Mouse (Mus musculus) Muller cell, postnatal 12 days (primary cell): ENCODE results near the gene Poldip2.
"Not testable (repeated sequence)": the region's sequence is repeated elsewhere in the genome, so short reads cannot be mapped to it uniquely, and the experiment has no call there.

Source experiments
- DNase-seq: peaks from one replicate; pipeline ENCODE4 v3.0.0-alpha.2; 2015; ENCODE audit errors: inconsistent ontology term

The Poldip2 gene

GRCm38 (mm10) chr11:78501529-78501928 is 10.5 kb upstream of the Poldip2 start:
- no peak for DNase-seq

DNA sequence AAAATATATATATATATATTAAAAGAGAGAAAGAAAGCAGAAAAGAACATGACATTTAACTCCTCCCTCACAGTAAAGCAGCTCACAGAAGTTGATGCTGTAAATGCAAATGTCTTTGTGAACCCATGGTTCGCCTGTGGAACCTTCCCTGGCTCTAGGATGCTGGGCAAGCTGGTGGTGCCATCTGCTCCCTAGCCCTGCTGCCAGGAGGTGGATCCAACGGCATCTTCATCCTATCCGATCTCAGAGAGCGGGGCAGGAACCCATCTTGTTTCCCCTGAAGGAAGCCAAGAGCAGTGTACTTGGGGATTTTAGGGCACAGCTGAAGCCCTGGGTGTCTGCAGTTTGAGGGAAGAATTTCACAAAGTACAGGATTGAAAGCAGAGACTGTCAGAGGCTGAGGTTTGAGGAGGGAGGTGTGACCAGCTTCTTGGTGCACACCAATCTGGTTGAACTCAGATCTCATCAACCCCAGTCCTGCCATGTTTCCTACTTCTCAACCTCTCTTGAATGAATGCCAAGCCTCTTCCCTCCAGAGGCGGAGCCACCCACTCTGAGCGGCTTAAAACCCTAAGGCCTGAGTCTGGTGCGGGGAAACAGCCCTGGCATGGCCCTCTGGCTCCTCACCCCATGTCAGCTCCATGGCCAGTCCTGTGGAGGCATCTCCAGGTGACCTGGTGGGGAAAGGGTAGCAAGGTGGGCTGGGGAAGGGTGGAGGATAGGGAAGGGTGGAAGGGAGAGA is 8.9 kb upstream of the Poldip2 start, which contains the start of gene Sebox:
Sebox (plus strand) TSS at position 539 of the 742 bp plus-strand sequence.
- DNase-seq: no peak

DNA sequence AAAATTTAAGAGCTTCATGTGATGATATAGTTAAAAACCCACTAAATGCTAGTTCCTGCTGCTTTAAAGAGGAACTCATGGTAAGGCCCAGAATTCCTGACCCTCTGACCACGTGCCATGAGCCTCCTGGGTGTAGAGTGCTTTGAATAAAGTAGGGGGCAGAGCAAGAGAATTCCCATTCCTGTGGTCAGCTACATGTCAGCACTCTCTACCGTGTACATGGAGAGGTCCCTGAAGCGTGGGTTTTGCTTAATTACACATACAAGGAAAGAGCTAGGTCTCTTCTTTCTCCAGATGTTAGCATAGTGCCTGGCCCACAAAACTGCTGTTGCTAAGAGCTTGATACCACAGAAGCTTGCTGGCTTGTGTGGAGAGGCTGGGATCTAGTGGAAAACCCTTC is 6.6 kb upstream of the Poldip2 start:
- no peak for DNase-seq

DNA sequence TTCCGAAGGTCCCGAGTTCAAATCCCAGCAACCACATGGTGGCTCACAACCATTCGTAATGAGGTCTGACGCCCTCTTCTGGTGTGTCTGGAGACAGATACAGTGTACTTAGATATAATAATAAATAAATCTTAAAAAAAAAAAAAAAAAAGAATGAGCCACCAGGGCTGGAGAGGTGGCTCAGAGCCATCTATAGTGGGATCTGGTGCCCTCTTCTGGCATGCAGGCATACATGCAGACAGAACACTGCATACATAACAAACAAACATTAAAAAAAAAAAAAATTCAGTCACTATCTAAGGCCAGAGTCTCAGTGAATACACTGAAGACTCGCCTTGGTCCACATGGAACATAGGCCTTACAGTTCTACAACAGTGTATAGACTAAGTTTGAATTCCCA is 2.8 kb upstream of the Poldip2 start:
- DNase-seq: no peak

- DNase-seq: no peak
These were observed 1.3 kb downstream of the Poldip2 start for GRCm38 (mm10) chr11:78513106-78513790.

DNA sequence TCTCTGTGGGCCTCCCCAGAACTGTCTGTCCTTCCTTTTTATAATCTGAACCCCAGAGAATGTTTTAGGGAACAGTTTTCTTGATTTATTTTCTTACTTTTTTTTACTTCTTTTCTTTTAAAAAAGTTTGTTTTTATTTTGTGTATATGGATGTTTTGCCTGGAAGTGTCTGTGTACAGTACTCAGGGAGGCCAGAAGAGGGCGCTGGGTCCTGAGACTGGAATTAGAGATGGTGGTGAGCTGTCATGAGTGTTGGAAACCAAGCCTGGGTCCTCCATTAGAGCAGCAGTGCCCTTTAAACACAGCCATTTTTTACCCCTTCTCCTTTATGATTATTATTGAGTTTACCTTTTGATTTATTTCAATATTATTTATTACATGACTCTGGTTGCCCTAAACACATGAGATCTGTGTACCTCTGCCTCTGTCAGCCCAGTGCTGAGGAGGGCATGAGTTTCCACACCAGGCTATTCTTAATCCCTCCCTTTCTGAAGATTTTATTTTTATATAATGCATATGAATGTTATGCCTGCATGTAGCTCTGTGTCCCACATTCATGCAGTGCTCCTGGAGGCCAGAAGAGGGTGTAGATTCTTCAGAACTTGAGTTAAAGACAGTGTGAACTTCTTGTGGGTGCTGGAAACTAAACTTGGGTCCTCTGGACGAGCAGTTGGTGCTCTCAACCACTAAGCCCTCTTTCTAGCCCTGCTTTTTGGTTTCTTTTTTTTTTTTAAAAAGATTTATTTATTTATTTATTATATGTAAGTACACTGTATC is 3.7 kb downstream of the Poldip2 start:
- DNase-seq: no peak

GRCm38 (mm10) chr11:78518931-78519330 is 6.9 kb downstream of the Poldip2 start:
- DNase-seq: no peak

DNA sequence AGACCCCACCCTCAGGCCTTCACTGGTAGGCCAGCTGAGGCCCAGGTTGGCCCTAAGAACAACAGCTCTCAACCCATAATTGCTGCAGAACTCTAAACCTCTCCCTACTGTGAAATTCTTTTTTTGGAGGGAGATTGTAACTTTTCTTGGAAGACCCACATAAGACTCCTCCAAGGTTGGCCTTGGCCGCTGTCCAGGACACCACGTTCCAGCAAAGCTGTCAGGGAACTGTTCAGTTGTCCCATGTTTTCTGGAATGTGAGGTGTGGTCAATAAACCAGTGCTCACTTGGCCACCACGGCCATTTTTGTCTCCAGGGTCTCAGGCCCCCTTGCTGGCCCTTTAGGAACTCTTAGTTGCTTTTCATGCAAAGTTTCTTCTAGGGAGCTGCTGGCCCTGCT is 9.9 kb downstream of the Poldip2 start:
- no peak for DNase-seq

- DNase-seq: peak; percentile 73
These were observed 10.5 kb downstream of the Poldip2 start for GRCm38 (mm10) chr11:78522481-78522997.

GRCm38 (mm10) chr11:78523241-78523955 is 11.4 kb downstream of the Poldip2 start:
- peak; percentile 63 for DNase-seq

DNA sequence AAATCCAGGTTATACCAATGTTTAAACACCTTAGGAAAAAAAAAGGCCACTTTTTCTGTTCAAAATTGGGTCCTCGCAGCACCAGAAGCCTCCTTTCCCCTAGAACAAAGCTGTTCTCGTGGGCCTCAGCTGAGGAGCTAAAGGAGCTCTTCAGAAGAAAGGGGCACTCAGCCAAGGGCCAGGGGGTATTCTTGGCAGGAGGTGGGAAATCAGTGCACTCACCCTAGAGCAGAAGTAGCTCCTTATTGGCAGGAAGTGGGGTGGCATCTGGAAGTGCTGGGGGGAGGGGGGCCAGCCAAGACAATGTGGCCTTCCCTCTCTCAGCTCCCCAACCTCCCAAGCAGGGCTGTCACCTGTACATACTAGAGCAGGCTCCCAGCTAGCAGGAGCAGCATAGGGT is 12.8 kb downstream of the Poldip2 start:
- DNase-seq: no peak

DNA sequence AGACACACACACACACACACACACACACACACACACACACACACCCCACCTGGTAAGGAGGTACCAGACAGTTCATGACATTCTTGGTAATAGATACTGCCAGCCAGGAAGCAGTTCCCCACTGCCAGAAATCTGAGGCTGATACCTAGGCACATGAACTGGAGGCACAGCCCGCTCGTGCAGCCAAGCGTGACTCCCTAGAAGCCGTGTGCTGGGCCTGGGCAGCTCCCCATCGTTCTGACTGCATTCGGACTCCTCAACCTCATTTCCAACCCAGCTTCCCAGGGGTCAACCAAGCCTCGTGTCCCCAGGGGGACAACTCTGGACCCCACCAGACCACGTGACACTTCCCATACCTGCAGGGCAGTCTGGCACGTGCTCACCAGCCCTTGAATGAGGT is 16.7 kb downstream of the Poldip2 start:
- DNase-seq: no peak

DNA sequence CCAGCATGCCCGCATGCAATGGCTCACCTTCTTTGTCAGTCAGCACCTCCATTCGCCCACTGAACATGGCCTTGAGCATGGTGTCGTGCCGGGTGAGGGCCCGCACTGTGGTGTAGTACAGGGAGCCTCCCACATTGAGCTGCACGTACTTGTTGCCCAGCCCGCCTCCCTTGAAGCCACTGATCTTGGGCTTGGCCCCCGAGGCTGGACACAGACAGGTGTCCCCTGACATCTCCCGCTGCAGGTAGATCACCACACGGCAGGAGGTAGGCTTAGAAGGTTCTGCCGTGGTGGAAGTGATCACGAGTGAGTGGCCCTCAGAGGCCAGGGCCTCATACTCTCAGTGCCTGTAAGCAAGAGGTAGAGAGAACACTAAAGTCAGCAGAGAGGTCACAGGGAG is 18.0 kb downstream of the Poldip2 start:
- DNase-seq: no peak

GRCm38 (mm10) chr11:78531046-78531445 is 19.1 kb downstream of the Poldip2 start:
- DNase-seq: no peak

- not testable (repeated sequence) for DNase-seq
These were observed 19.5 kb downstream of the Poldip2 start for GRCm38 (mm10) chr11:78531515-78531914.

DNA sequence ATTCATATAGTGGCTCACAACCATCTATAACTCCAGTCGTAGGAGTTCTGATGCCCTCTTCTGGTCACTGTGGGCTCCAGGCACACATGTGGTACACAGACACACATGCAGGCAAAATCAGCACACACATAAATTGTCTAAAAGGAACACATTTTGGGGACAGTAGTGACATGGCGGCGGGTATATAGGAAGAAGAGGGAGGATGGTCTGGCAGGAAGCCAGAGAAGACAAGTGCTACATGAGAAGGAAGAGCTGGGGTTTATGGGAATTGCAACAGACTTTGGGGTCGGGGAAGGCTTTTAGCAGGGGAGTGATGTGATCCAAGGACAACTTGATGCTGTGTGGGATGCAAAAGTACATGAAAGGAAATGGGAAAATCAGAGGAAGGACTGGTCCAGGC is 22.5 kb downstream of the Poldip2 start:
- DNase-seq: no peak

GRCm38 (mm10) chr11:78535376-78536079 is 23.5 kb downstream of the Poldip2 start:
- peak; percentile 86 for DNase-seq

DNA sequence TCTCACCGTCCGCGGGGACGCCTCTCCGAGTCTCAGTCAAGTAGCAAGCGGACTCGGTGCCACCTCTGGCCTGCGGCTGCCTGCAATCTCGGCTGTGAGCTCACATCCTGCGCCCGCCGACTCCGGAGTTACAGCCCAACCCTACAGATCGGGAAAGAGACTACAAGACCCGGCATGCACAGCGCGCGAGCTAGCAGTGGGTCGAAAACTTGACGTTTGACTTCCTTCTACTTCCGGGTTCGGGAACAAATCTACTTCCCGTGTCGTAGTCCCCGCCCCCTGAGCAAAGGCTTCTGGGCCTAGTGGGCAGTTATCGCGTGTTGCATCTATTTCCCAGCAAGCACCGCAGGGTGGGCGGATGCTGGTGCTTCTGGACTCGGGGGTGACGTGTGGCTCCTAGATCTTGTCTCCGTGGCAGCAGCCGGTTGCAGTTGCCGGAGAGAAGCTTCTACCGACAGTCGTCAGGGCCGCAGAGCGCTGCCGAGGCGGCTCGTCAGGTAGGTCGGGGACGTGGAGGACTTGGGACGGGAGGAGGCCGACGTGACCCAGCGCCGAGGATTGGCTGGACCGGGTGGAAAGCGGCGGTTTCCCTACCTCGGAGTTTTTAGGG is 24.2 kb downstream of the Poldip2 start, which contains the start of the genes Tnfaip1 and Ift20:
Tnfaip1 (minus strand) TSS at position 253 of the 610 bp plus-strand sequence.
Ift20 (plus strand) TSS at position 282 of the 610 bp plus-strand sequence.
- DNase-seq: peak; percentile 98

- DNase-seq: no peak
These were observed 24.7 kb downstream of the Poldip2 start for GRCm38 (mm10) chr11:78536690-78537084.

DNA sequence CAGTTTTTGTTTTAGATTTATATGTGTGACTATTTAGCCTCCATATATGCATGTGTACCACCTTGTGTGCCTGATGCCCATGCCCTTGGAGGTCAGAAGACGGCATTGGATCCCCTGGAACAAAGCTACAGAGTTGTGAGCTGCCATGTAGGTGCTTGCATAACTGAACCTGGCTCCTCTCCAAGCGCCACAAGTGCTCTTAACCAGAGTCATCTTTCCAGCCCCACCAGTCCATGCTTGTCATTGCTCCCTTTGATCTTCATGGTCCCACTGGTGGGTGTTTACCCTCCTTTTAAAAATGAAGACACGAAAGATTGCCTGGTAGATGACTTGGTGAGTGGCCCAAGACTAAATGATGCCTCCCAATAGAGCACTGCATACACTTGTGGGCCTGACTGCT is 28.4 kb downstream of the Poldip2 start:
- DNase-seq: no peak
